Mouse (Mus musculus) testis, adult 2 months (tissue): ENCODE data around the gene Lrrk1. TPM values are rescaled to one million over a fixed set of nuclear protein-coding genes. Genes with fewer than 3 reads are reported as not detected.
A peak's percentile ranks its signal among the peaks of the same experiment; 100 is the strongest.

Experiments used
- H3K27ac ChIP-seq: fragments of 200-500 bp; 2 replicates; pipeline ENCODE4 v1.5.1; 2012; ENCODE audit warnings: low read depth, low read length; ENCODE audit not compliant: control insufficient read depth, insufficient read depth
- H3K27me3 ChIP-seq: fragments of 200-500 bp; 2 replicates; pipeline ENCODE4 v1.6.1; 2012; ENCODE audit warnings: mild to moderate bottlenecking, low read length, moderate library complexity; ENCODE audit not compliant: control insufficient read depth, insufficient read depth
- H3K36me3 ChIP-seq: fragments of 200-500 bp; 2 replicates; pipeline ENCODE4 v1.6.1; 2012; ENCODE audit warnings: mild to moderate bottlenecking, low read length; ENCODE audit not compliant: control insufficient read depth, insufficient read depth
- H3K4me1 ChIP-seq: fragments of 200-500 bp; 2 replicates; pipeline ENCODE4 v1.6.1; 2012; ENCODE audit warnings: low read length; ENCODE audit not compliant: control insufficient read depth, insufficient read depth
- H3K4me3 ChIP-seq: fragments of 200-500 bp; 2 replicates; pipeline ENCODE4 v1.5.1; 2012; ENCODE audit warnings: low read depth, mild to moderate bottlenecking, low read length, moderate library complexity, mixed read lengths; ENCODE audit not compliant: control insufficient read depth
- CTCF ChIP-seq: fragments of 200-500 bp; IDR thresholded peaks from 2 replicates; pipeline ENCODE4 v1.5.1; 2012; ENCODE audit warnings: low read depth, mild to moderate bottlenecking, inconsistent platforms, low read length, moderate library complexity; ENCODE audit not compliant: control insufficient read depth, insufficient read depth, insufficient replicate concordance
- POLR2A ChIP-seq: fragments of 200-500 bp; IDR thresholded peaks from 2 replicates; pipeline ENCODE4 v1.6.1; 2012; ENCODE audit warnings: low read depth, mild to moderate bottlenecking, inconsistent platforms, low read length, moderate library complexity; ENCODE audit not compliant: control insufficient read depth
- polyA plus RNA-seq: library from polyadenylated mRNA; depleted of rRNA; stranded (reverse); fragments of >200 nt; gene quantifications from 2 replicates; pipeline ENCODE4 v1.2.3, GENCODE M21; 2012

Lrrk1 gene
- polyA plus RNA-seq, 1 experiment: 2.3 TPM

DNA sequence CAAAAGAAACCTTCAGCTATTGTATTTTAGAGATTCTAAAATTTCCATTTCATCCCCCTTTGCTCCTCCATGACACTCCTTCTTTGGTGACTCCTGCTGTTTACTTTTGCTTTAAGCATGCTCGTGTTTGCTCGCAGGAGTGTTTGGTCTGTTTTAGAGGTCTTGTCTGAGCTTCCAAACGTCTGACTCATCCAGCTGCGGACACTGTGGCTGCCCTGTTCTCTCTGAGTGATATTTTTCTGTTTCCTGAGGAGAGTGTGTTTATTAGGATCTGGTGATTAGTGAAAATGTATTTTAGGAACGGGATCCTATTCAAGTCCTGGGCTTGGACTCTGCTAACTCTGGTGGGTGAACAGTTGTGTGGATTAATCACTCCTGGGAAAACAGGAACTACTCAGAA lies 48.5 kb downstream of the Lrrk1 start:
- H3K4me3 ChIP-seq: no peak overlapping the region
- TF ChIP-seq POLR2A (no peak), CTCF (no peak)
- H3K27ac ChIP-seq: peak overlapping the region; percentile 60
- H3K4me1 ChIP-seq: peaks cover 2% of the 10 kb centered on the region
- H3K27me3 ChIP-seq: no peaks in the 10 kb centered on the region
- H3K36me3 ChIP-seq: no peaks in the 10 kb centered on the region

DNA sequence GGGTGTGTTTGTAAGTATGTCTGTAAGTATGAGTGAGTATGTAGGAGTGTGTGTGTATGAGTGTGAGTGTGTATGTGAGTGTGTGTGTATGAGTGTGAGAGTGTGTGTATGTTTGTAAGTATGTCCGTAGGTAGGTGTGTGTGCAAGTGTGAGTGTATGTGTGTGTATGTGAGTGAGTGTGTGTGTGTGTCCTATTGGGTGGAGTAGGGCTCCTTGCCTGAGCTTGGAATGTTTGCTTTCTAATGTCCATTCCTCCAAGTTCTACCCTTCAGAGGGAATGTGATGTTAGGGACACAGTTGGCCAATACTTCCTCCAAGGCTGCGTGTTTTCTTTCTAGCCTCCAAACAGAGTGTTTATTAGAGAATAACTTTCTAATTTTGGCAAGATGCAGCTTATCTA lies 51.2 kb downstream of the Lrrk1 start:
- Histone ChIP-seq H3K27ac (no peak overlapping the region), H3K4me1 (peaks cover 4% of the 10 kb centered on the region), H3K4me3 (no peak overlapping the region), H3K36me3 (no peaks in the 10 kb centered on the region), H3K27me3 (no peaks in the 10 kb centered on the region)
- TF ChIP-seq CTCF (no peak), POLR2A (no peak)

DNA sequence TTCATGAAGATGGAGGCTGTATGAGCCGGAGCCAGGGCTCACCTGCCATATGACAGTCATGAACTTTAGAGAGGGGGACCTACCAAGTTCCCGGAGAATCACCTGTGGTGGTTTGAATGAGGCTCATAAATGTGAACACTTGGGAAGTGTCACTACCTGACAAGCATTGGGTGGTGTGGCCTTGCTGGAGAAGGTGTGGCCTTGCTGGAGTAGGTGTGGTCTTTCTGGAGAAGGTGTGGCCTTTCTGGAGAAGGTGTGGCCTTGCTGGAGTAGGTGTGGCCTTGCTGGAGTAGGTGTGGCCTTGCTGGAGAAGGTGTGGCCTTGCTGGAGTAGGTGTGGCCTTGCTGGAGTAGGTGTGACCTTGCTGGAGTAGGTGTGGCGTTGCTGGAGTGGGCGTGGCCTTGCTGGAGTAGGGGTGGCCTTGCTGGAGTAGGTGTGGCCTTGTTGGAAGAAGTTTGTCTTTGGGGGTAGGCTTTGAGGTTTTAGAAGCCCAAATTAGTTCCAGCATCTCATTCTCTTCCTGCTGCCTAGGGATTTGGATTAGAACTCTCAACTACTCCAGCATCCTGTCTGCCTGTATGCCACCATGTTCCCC lies 54.1 kb downstream of the Lrrk1 start:
- no peak for TF ChIP-seq CTCF
- no peak for TF ChIP-seq POLR2A
- H3K36me3 ChIP-seq: no peaks in the 10 kb centered on the region
- H3K4me3 ChIP-seq: no peak overlapping the region
- peaks cover 4% of the 10 kb centered on the region for H3K4me1 ChIP-seq
- no peak overlapping the region for H3K27ac ChIP-seq
- no peaks in the 10 kb centered on the region for H3K27me3 ChIP-seq

DNA sequence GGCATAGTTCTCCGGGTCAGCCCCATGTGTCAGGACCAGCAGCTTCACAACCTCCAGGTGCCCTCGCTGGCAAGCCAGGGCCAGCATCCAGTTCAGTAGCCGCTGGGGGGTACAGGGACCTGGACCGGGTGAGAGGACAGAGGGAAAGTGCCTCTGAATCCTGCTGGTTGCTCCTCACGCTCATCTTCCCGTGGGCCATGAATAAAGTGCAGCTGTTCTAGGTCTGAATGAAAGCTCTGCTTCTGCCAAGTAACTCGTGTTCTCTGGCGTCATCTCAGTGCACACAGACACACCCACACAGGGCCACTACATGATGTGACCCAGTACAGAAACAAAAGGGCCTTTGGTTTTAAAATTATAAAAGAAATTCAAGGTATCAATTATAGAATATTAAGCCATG lies 55.8 kb downstream of the Lrrk1 start:
- peaks cover 4% of the 10 kb centered on the region for H3K4me1 ChIP-seq
- H3K27ac ChIP-seq: no peak overlapping the region
- no peak overlapping the region for H3K4me3 ChIP-seq
- H3K36me3 ChIP-seq: no peaks in the 10 kb centered on the region
- no peaks in the 10 kb centered on the region for H3K27me3 ChIP-seq
- TF ChIP-seq POLR2A (no peak), CTCF (no peak)

DNA sequence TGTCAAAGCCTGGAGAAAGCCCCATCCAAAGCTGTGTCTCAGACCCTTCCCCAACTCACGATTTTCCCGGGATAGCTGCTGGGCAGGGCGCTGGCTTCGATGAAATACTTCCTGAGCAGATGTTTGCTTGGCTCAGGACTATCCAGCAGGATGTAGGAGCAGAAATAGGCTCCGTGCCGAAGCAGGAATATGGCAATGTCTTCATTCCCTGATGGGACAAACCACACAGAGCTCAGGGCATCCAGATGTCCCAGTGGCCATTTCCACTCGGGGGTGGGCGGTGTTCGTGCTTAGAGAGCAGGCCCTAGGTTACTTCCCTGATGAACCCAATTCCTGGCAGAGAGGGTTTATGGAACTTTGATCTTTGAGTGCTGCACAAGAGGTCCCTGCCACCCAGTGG lies 57.5 kb downstream of the Lrrk1 start:
- TF ChIP-seq CTCF: no peak
- no peak for TF ChIP-seq POLR2A
- H3K4me3 ChIP-seq: no peak overlapping the region
- H3K4me1 ChIP-seq: peaks cover 4% of the 10 kb centered on the region
- H3K27ac ChIP-seq: no peak overlapping the region
- no peaks in the 10 kb centered on the region for H3K27me3 ChIP-seq
- H3K36me3 ChIP-seq: no peaks in the 10 kb centered on the region

DNA sequence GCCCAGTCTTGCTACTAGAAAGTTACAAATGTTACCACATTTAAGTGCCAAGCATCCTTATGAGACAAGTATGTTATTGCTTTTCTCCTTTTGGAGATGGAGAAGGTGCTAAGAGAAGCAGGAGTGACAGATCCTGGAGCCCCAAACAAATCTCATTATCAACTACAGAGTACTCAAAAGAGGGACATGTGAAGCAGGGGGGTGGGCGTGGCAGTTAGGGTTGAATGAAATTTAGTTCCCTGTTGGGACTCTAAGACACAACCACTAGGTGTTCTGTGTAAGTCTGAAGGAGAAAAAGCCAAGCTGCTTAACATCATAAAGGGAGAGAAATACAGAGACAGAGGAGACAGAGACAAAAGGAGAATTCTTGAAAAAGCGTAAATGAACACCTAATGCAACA lies 60.6 kb downstream of the Lrrk1 start:
- Histone ChIP-seq H3K4me1 (no peaks in the 10 kb centered on the region), H3K27ac (no peak overlapping the region), H3K27me3 (no peaks in the 10 kb centered on the region), H3K36me3 (no peaks in the 10 kb centered on the region), H3K4me3 (no peak overlapping the region)
- TF ChIP-seq POLR2A (no peak), CTCF (no peak)

DNA sequence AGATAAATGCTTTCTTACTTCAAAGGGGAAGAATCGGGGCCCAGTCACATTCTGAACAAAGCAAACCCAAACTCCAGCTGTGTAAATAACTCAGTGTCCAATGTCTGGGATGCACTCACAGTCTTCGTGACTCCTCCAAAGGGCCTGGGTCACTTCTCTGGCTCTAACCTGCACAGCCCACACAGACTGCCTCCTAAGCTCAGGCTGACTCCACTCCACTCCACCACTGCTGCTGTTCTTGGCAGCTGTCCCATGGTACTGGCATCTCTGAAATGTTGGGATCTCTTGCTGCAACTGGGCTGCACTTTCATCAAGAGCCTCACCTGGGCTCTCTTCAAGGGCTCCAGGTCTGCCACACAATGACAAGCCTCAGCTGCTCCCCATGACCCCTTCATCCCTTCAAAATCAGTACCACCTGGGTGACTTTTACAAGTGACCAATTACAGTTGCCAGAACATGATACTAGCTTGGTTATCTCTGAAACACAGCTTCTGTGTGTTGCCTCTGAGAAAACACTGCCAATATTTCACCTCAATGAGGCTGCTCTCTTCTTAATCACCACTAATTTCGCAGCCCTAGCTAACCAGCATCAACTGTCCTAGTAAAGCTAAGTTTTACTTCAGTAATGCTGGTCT lies 62.6 kb downstream of the Lrrk1 start:
- no peak for TF ChIP-seq POLR2A
- TF ChIP-seq CTCF: no peak
- no peak overlapping the region for H3K27ac ChIP-seq
- H3K36me3 ChIP-seq: no peaks in the 10 kb centered on the region

More for the DNA sequence above, 62.6 kb downstream of the Lrrk1 start:
- Histone ChIP-seq H3K27me3 (no peaks in the 10 kb centered on the region), H3K4me3 (no peak overlapping the region), H3K4me1 (no peaks in the 10 kb centered on the region)
